Mouse (Mus musculus): ENCODE data around the gene Susd3. TPM values are rescaled to one million over a fixed set of nuclear protein-coding genes. Genes with fewer than 3 reads are reported as not detected.

Gene Susd3
- polyA plus RNA-seq (2015; fragmentation: Nextera tagmentation; extraction: Ambion mirVana) = 0.94 and 1.5 TPM in 2 replicates

GRCm38 (mm10) chr13:49248467-49248862 lies at the start of gene Susd3:
Gene Susd3 (minus strand): TSS chr13:49248706.
- peak within 1 kb of the TSS; percentile 55 for H3K4me2 ChIP-seq (replicated peaks)
- WGBS = 16% methylated on average over 7 of the region's 8 CpGs
- H3K9ac ChIP-seq (replicated peaks) = 0 out of 2 replicates have a peak within 1 kb of the TSS, but pooled peaks have one; percentile 20
- H3K4me1 ChIP-seq (replicated peaks) = peaks cover 8% of the 10 kb centered on the region
- H3K9me3 ChIP-seq = no peaks in the 10 kb centered on the region
- peaks cover 39% of the 10 kb centered on the region for H3K27me3 ChIP-seq
- H3K4me3 ChIP-seq (replicated peaks) = peak within 1 kb of the TSS; percentile 35
- 0 out of 2 replicates have a peak, but pooled peaks have one; percentile 17 for ATAC-seq
- H3K36me3 ChIP-seq = no peaks in the 10 kb centered on the region
- no peak within 1 kb of the TSS for H3K27ac ChIP-seq

DNA sequence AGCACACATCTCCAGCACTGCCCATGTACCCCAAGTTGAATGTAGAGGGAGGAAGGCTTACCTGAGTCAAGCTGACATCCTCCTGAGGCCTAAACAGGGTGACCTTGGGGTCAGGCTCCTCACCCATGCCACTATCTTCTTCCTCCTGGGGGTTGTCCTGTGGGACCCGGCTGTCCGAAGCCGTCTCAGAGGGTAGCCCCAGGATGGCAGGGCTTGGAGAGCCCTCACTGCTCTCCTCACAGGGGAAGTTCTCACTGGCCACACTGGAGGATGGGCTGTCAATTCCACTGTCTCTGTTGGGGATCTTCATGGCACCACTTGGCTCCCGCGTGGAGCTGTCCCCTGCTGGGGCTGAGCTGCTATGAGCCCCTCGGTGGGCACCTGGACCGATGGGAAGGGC lies 47.8 kb upstream of the Susd3 start:
- Histone ChIP-seq H3K36me3 (no peaks in the 10 kb centered on the region), H3K27me3 (no peaks in the 10 kb centered on the region), H3K9me3 (0 out of 2 replicates have a peak, but pooled peaks cover 4% of the 10 kb centered on the region), H3K4me2 (replicated peaks) (no peak overlapping the region), H3K4me3 (replicated peaks) (no peak overlapping the region), H3K27ac (no peak overlapping the region), H3K4me1 (replicated peaks) (no peaks in the 10 kb centered on the region), H3K9ac (replicated peaks) (no peak overlapping the region)
- WGBS = 86% methylated on average over 7 of the region's 7 CpGs
- ATAC-seq = no peak

DNA sequence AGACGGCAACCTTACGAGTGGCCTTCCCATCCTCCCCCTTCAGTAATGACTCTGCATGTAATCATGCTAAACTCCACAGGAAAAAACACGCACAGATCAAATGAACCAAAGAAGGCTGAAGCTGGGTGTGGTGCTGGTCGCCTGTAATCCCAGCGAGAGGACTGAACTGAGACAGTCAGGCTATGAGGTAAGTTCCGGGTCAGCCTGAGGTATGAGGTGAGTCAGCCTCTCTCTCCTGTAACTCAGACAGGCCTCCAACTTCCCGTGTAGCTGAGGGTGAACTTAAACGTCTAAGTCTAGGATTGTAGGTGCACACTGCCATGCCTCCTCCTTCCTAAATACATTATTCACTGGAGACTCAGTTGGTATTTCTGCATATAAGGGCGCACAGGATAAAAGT lies 45.6 kb upstream of the Susd3 start:
- Histone ChIP-seq H3K36me3 (no peaks in the 10 kb centered on the region), H3K9ac (replicated peaks) (no peak overlapping the region), H3K27me3 (no peaks in the 10 kb centered on the region), H3K4me1 (replicated peaks) (no peaks in the 10 kb centered on the region), H3K4me3 (replicated peaks) (no peak overlapping the region), H3K9me3 (0 out of 2 replicates have a peak, but pooled peaks cover 5% of the 10 kb centered on the region), H3K27ac (no peak overlapping the region), H3K4me2 (replicated peaks) (no peak overlapping the region)
- ATAC-seq = no peak
- 86% methylated on average over 9 of the region's 9 CpGs for WGBS

GRCm38 (mm10) chr13:49291949-49292348 lies 43.4 kb upstream of the Susd3 start:
- 94% methylated on average over 6 of the region's 6 CpGs for WGBS
- Histone ChIP-seq H3K4me1 (replicated peaks) (no peaks in the 10 kb centered on the region), H3K4me3 (replicated peaks) (no peak overlapping the region), H3K27me3 (no peaks in the 10 kb centered on the region), H3K4me2 (replicated peaks) (no peak overlapping the region), H3K9me3 (0 out of 2 replicates have a peak, but pooled peaks cover 5% of the 10 kb centered on the region), H3K36me3 (peaks cover 5% of the 10 kb centered on the region; the same call in 1 of the 2 replicates), H3K27ac (no peak overlapping the region), H3K9ac (replicated peaks) (no peak overlapping the region)
- no peak for ATAC-seq

- Histone ChIP-seq H3K27me3 (no peaks in the 10 kb centered on the region), H3K4me2 (replicated peaks) (no peak overlapping the region), H3K27ac (no peak overlapping the region), H3K4me3 (replicated peaks) (no peak overlapping the region), H3K9me3 (0 out of 2 replicates have a peak, but pooled peaks cover 5% of the 10 kb centered on the region), H3K9ac (replicated peaks) (no peak overlapping the region), H3K4me1 (replicated peaks) (no peaks in the 10 kb centered on the region), H3K36me3 (peaks cover 8% of the 10 kb centered on the region; the same call in 1 of the 2 replicates)
- WGBS = 60% methylated on average over 1 of the region's 1 CpGs
- no peak for ATAC-seq
Measured at GRCm38 (mm10) chr13:49291398-49291797, 42.9 kb upstream of the Susd3 start.

DNA sequence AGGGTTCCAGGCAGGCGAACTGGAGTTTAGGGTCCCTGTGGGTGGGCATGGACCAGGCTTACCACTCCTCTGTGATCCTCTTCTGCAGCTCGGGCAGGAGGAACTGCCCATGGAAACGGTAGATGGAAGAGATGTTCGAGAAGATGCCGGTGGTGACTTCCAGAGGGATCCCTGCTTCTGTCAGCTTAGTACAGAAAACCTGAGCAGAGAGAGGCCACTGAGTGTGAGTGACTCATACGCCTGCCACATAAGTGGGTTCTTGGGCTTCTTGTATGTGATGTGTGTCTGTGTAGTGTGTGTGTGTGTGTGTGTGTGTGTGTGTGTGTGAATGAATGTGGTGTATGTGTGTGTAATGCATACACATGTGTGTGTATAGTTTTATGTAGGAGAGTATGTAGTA lies 38.7 kb upstream of the Susd3 start:
- no peaks in the 10 kb centered on the region for H3K4me1 ChIP-seq (replicated peaks)
- 88% methylated on average over 6 of the region's 6 CpGs for WGBS
- H3K27me3 ChIP-seq = no peaks in the 10 kb centered on the region
- no peak for ATAC-seq
- no peak overlapping the region for H3K4me2 ChIP-seq (replicated peaks)
- no peak overlapping the region for H3K4me3 ChIP-seq (replicated peaks)
- H3K9me3 ChIP-seq = 0 out of 2 replicates have a peak, but pooled peaks cover 5% of the 10 kb centered on the region
- no peak overlapping the region for H3K27ac ChIP-seq
- peaks cover 16% of the 10 kb centered on the region for H3K36me3 ChIP-seq
- H3K9ac ChIP-seq (replicated peaks) = no peak overlapping the region

GRCm38 (mm10) chr13:49286750-49287149 lies 38.2 kb upstream of the Susd3 start:
- WGBS = 81% methylated on average over 3 of the region's 3 CpGs
- ATAC-seq = no peak
- H3K4me2 ChIP-seq (replicated peaks) = no peak overlapping the region

GRCm38 (mm10) chr13:49283686-49284085 lies 35.2 kb upstream of the Susd3 start:
- WGBS = 85% methylated on average over 9 of the region's 9 CpGs
- H3K36me3 ChIP-seq = peaks cover 29% of the 10 kb centered on the region
- ATAC-seq = no peak

More at GRCm38 (mm10) chr13:49286750-49287149, 38.2 kb upstream of the Susd3 start:
- H3K27ac ChIP-seq = no peak overlapping the region
- no peak overlapping the region for H3K9ac ChIP-seq (replicated peaks)
- H3K36me3 ChIP-seq = peaks cover 16% of the 10 kb centered on the region
- H3K9me3 ChIP-seq = 0 out of 2 replicates have a peak, but pooled peaks cover 5% of the 10 kb centered on the region
- no peaks in the 10 kb centered on the region for H3K4me1 ChIP-seq (replicated peaks)
- no peaks in the 10 kb centered on the region for H3K27me3 ChIP-seq
- H3K4me3 ChIP-seq (replicated peaks) = no peak overlapping the region

GRCm38 (mm10) chr13:49282168-49282567 lies 33.7 kb upstream of the Susd3 start:
- Histone ChIP-seq H3K9me3 (0 out of 2 replicates have a peak, but pooled peaks cover 5% of the 10 kb centered on the region), H3K36me3 (peaks cover 27% of the 10 kb centered on the region), H3K27ac (no peak overlapping the region), H3K9ac (replicated peaks) (no peak overlapping the region), H3K4me2 (replicated peaks) (no peak overlapping the region), H3K27me3 (no peaks in the 10 kb centered on the region), H3K4me3 (replicated peaks) (no peak overlapping the region), H3K4me1 (replicated peaks) (no peaks in the 10 kb centered on the region)
- WGBS = 68% methylated on average over 2 of the region's 2 CpGs
- ATAC-seq = no peak

More at GRCm38 (mm10) chr13:49283686-49284085, 35.2 kb upstream of the Susd3 start:
- Histone ChIP-seq H3K4me3 (replicated peaks) (no peak overlapping the region), H3K4me1 (replicated peaks) (no peaks in the 10 kb centered on the region), H3K9ac (replicated peaks) (no peak overlapping the region), H3K4me2 (replicated peaks) (no peak overlapping the region), H3K27me3 (no peaks in the 10 kb centered on the region), H3K27ac (no peak overlapping the region), H3K9me3 (0 out of 2 replicates have a peak, but pooled peaks cover 5% of the 10 kb centered on the region)

GRCm38 (mm10) chr13:49271831-49272765 lies 23.6 kb upstream of the Susd3 start:
- 71% methylated on average over 5 of the region's 5 CpGs for WGBS
- no peaks in the 10 kb centered on the region for H3K4me1 ChIP-seq (replicated peaks)
- no peaks in the 10 kb centered on the region for H3K9me3 ChIP-seq
- H3K27me3 ChIP-seq = no peaks in the 10 kb centered on the region
- H3K4me2 ChIP-seq (replicated peaks) = no peak overlapping the region
- no peaks in the 10 kb centered on the region for H3K36me3 ChIP-seq
- H3K4me3 ChIP-seq (replicated peaks) = no peak overlapping the region
- ATAC-seq = no peak
- H3K9ac ChIP-seq (replicated peaks) = no peak overlapping the region
- H3K27ac ChIP-seq = no peak overlapping the region

GRCm38 (mm10) chr13:49270500-49270899 lies 22.0 kb upstream of the Susd3 start:
- H3K36me3 ChIP-seq = no peaks in the 10 kb centered on the region
- no peaks in the 10 kb centered on the region for H3K9me3 ChIP-seq
- 89% methylated on average over 8 of the region's 8 CpGs for WGBS
- no peak overlapping the region for H3K4me3 ChIP-seq (replicated peaks)
- no peak overlapping the region for H3K9ac ChIP-seq (replicated peaks)
- H3K4me1 ChIP-seq (replicated peaks) = no peaks in the 10 kb centered on the region
- no peak overlapping the region for H3K4me2 ChIP-seq (replicated peaks)
- H3K27me3 ChIP-seq = no peaks in the 10 kb centered on the region
- ATAC-seq = no peak
- H3K27ac ChIP-seq = no peak overlapping the region

GRCm38 (mm10) chr13:49267645-49268044 lies 19.1 kb upstream of the Susd3 start:
- Histone ChIP-seq H3K9ac (replicated peaks) (no peak overlapping the region), H3K4me1 (replicated peaks) (no peaks in the 10 kb centered on the region), H3K27me3 (no peaks in the 10 kb centered on the region), H3K4me3 (replicated peaks) (no peak overlapping the region), H3K9me3 (no peaks in the 10 kb centered on the region), H3K4me2 (replicated peaks) (no peak overlapping the region), H3K27ac (no peak overlapping the region), H3K36me3 (no peaks in the 10 kb centered on the region)
- ATAC-seq = no peak
- 82% methylated on average over 2 of the region's 2 CpGs for WGBS

Data from midbrain, embryonic 13.5 days (tissue).